Mouse (Mus musculus): ENCODE measurements around the gene Nkx2-5. TPM values are rescaled to one million over a fixed set of nuclear protein-coding genes. Genes with fewer than 3 reads are reported as not detected.

The Nkx2-5 gene
- polyA plus RNA-seq, 1 experiment = 1.4 TPM

DNA sequence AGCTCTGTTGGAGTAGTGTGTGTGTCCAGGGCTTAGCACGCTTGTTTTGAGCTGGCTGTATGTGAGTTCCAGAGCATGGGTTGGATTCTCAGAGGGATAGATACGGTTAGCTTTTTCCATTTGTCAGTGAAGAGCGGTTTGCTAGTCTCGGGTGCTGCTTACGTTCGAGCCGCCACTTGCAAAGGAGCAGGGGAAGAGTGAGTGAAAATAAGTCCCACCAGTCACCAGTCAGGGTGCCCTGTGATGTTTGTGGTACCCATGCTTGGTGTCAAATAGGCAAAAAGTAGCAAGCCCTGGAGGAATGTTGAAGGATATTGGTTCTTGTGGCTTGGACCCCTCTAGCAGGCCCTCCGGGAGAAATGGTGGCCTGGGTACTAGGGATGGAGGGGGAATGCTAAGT, 55.8 kb downstream of the Nkx2-5 start:
- Histone ChIP-seq H3K79me2 (ENCODE audit: control insufficient read depth, insufficient read depth) (no peaks in the 10 kb centered on the region), H3ac (ENCODE audit: control insufficient read depth, insufficient read length) (no peak overlapping the region), H3K36me3 (ENCODE audit: control insufficient read depth, insufficient read depth) (peaks cover 25% of the 10 kb centered on the region), H3K4me2 (ENCODE audit: low read depth) (no peak overlapping the region), H3K4me3 (no peak overlapping the region), H3K27me3 (ENCODE audit: control insufficient read depth, insufficient read depth, insufficient read length) (no peaks in the 10 kb centered on the region)
- no peak for TF ChIP-seq CEBPB (IDR thresholded peaks at IDR 0.05; ENCODE audit: insufficient read depth, poor library complexity, severe bottlenecking)
- no peak for TF ChIP-seq MYOG (IDR thresholded peaks at IDR 0.05; ENCODE audit: control insufficient read depth in 1 of 3, insufficient read depth in 1 of 3, insufficient read length in 2 of 3, low read depth in 2 of 3)
- no peak for TF ChIP-seq POLR2AphosphoS2 (IDR thresholded peaks at IDR 0.05; ENCODE audit: insufficient read length, low read depth)
- no peak for TF ChIP-seq TCF12 (IDR thresholded peaks at IDR 0.05; ENCODE audit: insufficient read depth, poor library complexity, severe bottlenecking)
- TF ChIP-seq MAX (IDR thresholded peaks at IDR 0.05; ENCODE audit: low read depth) = no peak
- no peak for TF ChIP-seq USF1 (IDR thresholded peaks at IDR 0.05; ENCODE audit: low read depth)
- no peak for TF ChIP-seq MYOD1 (IDR thresholded peaks at IDR 0.05; ENCODE audit: control insufficient read depth in 1 of 3, insufficient read length in 2 of 3, low read depth in 2 of 3)
- no peak for TF ChIP-seq TCF3 (IDR thresholded peaks at IDR 0.05; ENCODE audit: insufficient read length, low read depth)
- TF ChIP-seq E2F4 (IDR thresholded peaks at IDR 0.05; ENCODE audit: insufficient read depth) = no peak
- TF ChIP-seq POLR2A (IDR thresholded peaks at IDR 0.05; ENCODE audit: insufficient read length, low read depth) = no peak
- no peak for TF ChIP-seq REST (IDR thresholded peaks at IDR 0.05; ENCODE audit: insufficient read depth, insufficient read length)
- no peak for TF ChIP-seq SRF (IDR thresholded peaks at IDR 0.05; ENCODE audit: control insufficient read depth, insufficient read length, low read depth)

Other genes with a start within 250 kb of the Nkx2-5 start
- 211 TPM for gene Atp6v0e, start 181.8 kb downstream of the Nkx2-5 start, polyA plus RNA-seq (2012; fragmentation: generic; extraction: Trizol)
- 2.2 TPM for gene Crebrf, start 129.4 kb downstream of the Nkx2-5 start, polyA plus RNA-seq (2012; fragmentation: generic; extraction: Trizol)
- 31.8 TPM for gene Bnip1, start 63.9 kb downstream of the Nkx2-5 start, polyA plus RNA-seq (2012; fragmentation: generic; extraction: Trizol)
- 15.4 TPM for gene Kifc5b, start 72.1 kb upstream of the Nkx2-5 start, polyA plus RNA-seq (2012; fragmentation: generic; extraction: Trizol)
- 9.6 TPM for gene Phf1, start 88.0 kb upstream of the Nkx2-5 start, polyA plus RNA-seq (2012; fragmentation: generic; extraction: Trizol)
- 169 TPM for gene Cuta, start 94.6 kb upstream of the Nkx2-5 start, polyA plus RNA-seq (2012; fragmentation: generic; extraction: Trizol)
- 5.2 TPM for gene Syngap1, start 96.2 kb upstream of the Nkx2-5 start, polyA plus RNA-seq (2012; fragmentation: generic; extraction: Trizol)
- gene Zbtb9, start 128.2 kb upstream of the Nkx2-5 start, polyA plus RNA-seq (2012; fragmentation: generic; extraction: Trizol) = 8.8 TPM
- 113 TPM for gene Bak1, start 184.0 kb upstream of the Nkx2-5 start, polyA plus RNA-seq (2012; fragmentation: generic; extraction: Trizol)
- 22.2 TPM for gene Itpr3, start 212.3 kb upstream of the Nkx2-5 start, polyA plus RNA-seq (2012; fragmentation: generic; extraction: Trizol)

Measured in myocyte (in vitro differentiated cells).